In the genomic region with DNA sequence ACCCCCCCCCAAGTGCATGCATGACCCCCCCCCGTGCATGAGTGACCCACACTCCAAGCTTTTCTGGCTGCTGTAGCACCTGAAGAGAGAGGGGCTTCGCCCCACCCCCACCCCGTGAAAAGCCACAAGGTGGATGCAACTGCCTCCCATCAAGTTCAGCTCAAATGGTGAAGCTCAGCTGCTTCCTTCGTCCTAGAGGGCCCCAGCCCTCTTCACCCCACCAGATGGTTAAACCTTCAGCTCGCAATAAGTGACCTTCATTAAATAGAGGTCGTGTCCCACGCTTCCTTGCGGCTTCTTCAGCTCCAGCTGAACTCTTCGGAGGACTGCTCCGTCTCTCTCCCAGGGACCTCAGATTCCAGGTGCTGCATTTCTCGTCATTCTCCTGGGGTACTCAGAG, we compare ENCODE assay signal across 9 mouse cellular contexts. TPM values are rescaled to one million over a fixed set of nuclear protein-coding genes. Genes with fewer than 3 reads are reported as not detected.
DNase-seq lines count a peak whose midpoint lies in the region; ATAC-seq lines count a peak whose summit lies in the region.
"Had no signal": no experiment of that assay in that cellular context is flagged by ENCODE, and none has a peak within 500 bp of the region (broad histone marks: within the 10 kb centered on the region; RNA-seq: fewer than 3 reads in every experiment).

Gene Epha10, plus strand, starts transcription at position 301 of the 400 bp plus-strand sequence.

- 4% methylated on average over 11 of the region's 11 CpGs for WGBS in kidney, embryonic 14.5 days
- 7% methylated on average over 11 of the region's 11 CpGs for WGBS in embryonic facial prominence, embryonic 12.5 days
- WGBS in intestine, embryonic 15.5 days: 7% methylated on average over 11 of the region's 11 CpGs
- 4% methylated on average over 11 of the region's 11 CpGs for WGBS in midbrain, embryonic 12.5 days

- H3K27me3 ChIP-seq in kidney, embryonic 14.5 days (ENCODE audit: control insufficient read depth, insufficient read depth, low read length): peaks cover 56% of the 10 kb centered on the region
- H3K27me3 ChIP-seq in embryonic facial prominence, embryonic 12.5 days: peaks cover 64% of the 10 kb centered on the region
- peaks cover 62% of the 10 kb centered on the region for H3K27me3 ChIP-seq in intestine, embryonic 15.5 days (replicated peaks)
- peaks cover 55% of the 10 kb centered on the region for H3K27me3 ChIP-seq in midbrain, embryonic 12.5 days

- H3K9me3 ChIP-seq in kidney, embryonic 14.5 days (ENCODE audit: control insufficient read depth, low read length): no peaks in the 10 kb centered on the region
- no peaks in the 10 kb centered on the region for H3K9me3 ChIP-seq in embryonic facial prominence, embryonic 12.5 days
- no peaks in the 10 kb centered on the region for H3K9me3 ChIP-seq in intestine, embryonic 15.5 days
- no peaks in the 10 kb centered on the region for H3K9me3 ChIP-seq in midbrain, embryonic 12.5 days

- no peak for ATAC-seq in kidney, embryonic 14.5 days (ENCODE audit: low FRiP score, low TSS enrichment)
- no peak for ATAC-seq in embryonic facial prominence, embryonic 12.5 days (ENCODE audit: insufficient number of reproducible peaks, insufficient read depth, low FRiP score, low TSS enrichment)
- no peak for ATAC-seq in intestine, embryonic 15.5 days
- ATAC-seq in midbrain, embryonic 12.5 days (ENCODE audit: low FRiP score, low read depth): no peak
- ATAC-seq in monocyte, adult 5-6 weeks (replicated peaks; ENCODE audit: insufficient number of reproducible peaks, low FRiP score, low TSS enrichment, poor library complexity, severe bottlenecking): no peak

- no peak within 1 kb of the TSS for H3K9ac ChIP-seq in kidney, embryonic 14.5 days (ENCODE audit: low read depth, low read length)
- H3K9ac ChIP-seq in embryonic facial prominence, embryonic 12.5 days: no peak within 1 kb of the TSS
- no peak within 1 kb of the TSS for H3K9ac ChIP-seq in intestine, embryonic 15.5 days
- H3K9ac ChIP-seq in midbrain, embryonic 12.5 days (replicated peaks): peak within 1 kb of the TSS; percentile 53

- H3K36me3 ChIP-seq in kidney, embryonic 14.5 days (ENCODE audit: control insufficient read depth, insufficient read depth, low read length): no peaks in the 10 kb centered on the region
- H3K36me3 ChIP-seq in embryonic facial prominence, embryonic 12.5 days: no peaks in the 10 kb centered on the region
- no peaks in the 10 kb centered on the region for H3K36me3 ChIP-seq in intestine, embryonic 15.5 days
- H3K36me3 ChIP-seq in midbrain, embryonic 12.5 days: no peaks in the 10 kb centered on the region

- H3K4me1 ChIP-seq in kidney, embryonic 14.5 days (ENCODE audit: control insufficient read depth, insufficient read depth, low read length): no peaks in the 10 kb centered on the region
- H3K4me1 ChIP-seq in embryonic facial prominence, embryonic 12.5 days: peaks cover 13% of the 10 kb centered on the region
- H3K4me1 ChIP-seq in intestine, embryonic 15.5 days (replicated peaks): peaks cover 10% of the 10 kb centered on the region
- H3K4me1 ChIP-seq in midbrain, embryonic 12.5 days: peaks cover 31% of the 10 kb centered on the region

- H3K27ac ChIP-seq in kidney, embryonic 14.5 days (ENCODE audit: low read depth, low read length): no peak within 1 kb of the TSS
- no peak within 1 kb of the TSS for H3K27ac ChIP-seq in embryonic facial prominence, embryonic 12.5 days
- H3K27ac ChIP-seq in intestine, embryonic 15.5 days: no peak within 1 kb of the TSS
- H3K27ac ChIP-seq in midbrain, embryonic 12.5 days (replicated peaks): peak within 1 kb of the TSS; percentile 83

- H3K4me3 ChIP-seq in kidney, embryonic 14.5 days (ENCODE audit: low read length): peak within 1 kb of the TSS; percentile 36
- peak within 1 kb of the TSS; percentile 33 for H3K4me3 ChIP-seq in embryonic facial prominence, embryonic 12.5 days
- peak within 1 kb of the TSS; percentile 30 for H3K4me3 ChIP-seq in intestine, embryonic 15.5 days (replicated peaks)
- peak within 1 kb of the TSS; percentile 58 for H3K4me3 ChIP-seq in midbrain, embryonic 12.5 days

- DNase-seq in kidney, adult 18-20 months: no peak
- no peak for DNase-seq in thymus, postnatal 36 days
- no peak for DNase-seq in kidney, adult 9 months

- peak within 1 kb of the TSS; percentile 52 for H3K4me2 ChIP-seq in kidney, embryonic 14.5 days (replicated peaks; ENCODE audit: low read depth, low read length)
- H3K4me2 ChIP-seq in embryonic facial prominence, embryonic 12.5 days (replicated peaks): peak within 1 kb of the TSS; percentile 66
- peak within 1 kb of the TSS; percentile 63 for H3K4me2 ChIP-seq in intestine, embryonic 15.5 days (replicated peaks)
- H3K4me2 ChIP-seq in midbrain, embryonic 12.5 days (replicated peaks): peak within 1 kb of the TSS; percentile 77

RNA-seq across cellular contexts. Expression of gene Epha10, which starts in this region (rescaled TPM):
- polyA plus RNA-seq in kidney, embryonic 14.5 days (2014; fragmentation: Nextera tagmentation; extraction: Ambion mirVana): 0.10 and 0.23 TPM in 2 replicates
- polyA plus RNA-seq in embryonic facial prominence, embryonic 12.5 days (2016; fragmentation: Nextera tagmentation; extraction: Ambion mirVana): 1.5 and 1.9 TPM in 2 replicates
- 0.25 and 0.31 TPM in 2 replicates for polyA plus RNA-seq in intestine, embryonic 15.5 days (2015; fragmentation: Nextera tagmentation; extraction: Ambion mirVana)
- polyA plus RNA-seq in midbrain, embryonic 12.5 days (2016; fragmentation: Nextera tagmentation; extraction: Ambion mirVana): 12.3 and 13.3 TPM in 2 replicates
- total RNA-seq in monocyte, adult 5-6 weeks (2017): not detected in 3 replicates
- total RNA-seq: MEL had no signal
